Mouse (Mus musculus): ENCODE data around the gene Lcn2.
A peak's percentile ranks its signal among the peaks of the same experiment; 100 is the strongest.

Lcn2 gene

GRCm38 (mm10) chr2:32413936-32414335, 25.9 kb upstream of the Lcn2 start:
- no peak for DNase-seq (ENCODE audit: low spot score)

DNA sequence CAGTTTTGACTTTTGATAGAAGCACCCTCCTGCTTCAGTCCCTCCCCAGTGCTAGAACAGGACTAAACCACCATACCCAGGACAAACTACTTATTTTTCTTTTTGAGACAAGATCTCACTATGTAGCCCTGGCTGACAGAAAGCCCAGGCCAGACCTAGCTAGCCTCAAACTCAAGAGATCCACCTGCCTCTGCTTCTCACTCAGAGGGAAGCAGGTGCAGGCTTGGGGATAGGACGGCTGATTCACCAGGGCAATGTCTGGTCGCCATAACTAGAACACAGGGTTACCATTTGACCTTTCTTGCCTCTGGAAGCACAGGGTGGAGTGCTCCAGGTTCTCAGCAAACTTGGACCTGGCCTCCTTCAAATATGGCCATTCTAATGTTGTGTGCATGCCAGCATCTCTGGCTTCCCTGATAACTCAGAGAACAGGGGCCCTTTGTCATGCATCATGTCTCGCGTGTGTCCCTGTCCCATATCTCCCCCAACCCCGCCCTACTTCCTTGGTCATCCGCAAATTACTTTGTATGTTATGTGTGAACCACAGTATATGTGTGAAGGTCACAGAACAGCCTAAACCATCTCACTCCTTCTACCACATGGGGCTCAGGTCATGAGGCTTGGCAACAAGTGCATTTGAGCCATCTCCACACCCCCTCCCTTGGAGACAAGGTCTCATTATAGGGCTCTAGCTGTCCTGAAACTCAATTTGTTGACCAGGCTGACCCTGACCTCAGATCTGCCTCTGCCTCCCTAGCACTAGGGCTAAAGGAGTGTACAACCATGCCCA, 24.9 kb upstream of the Lcn2 start:
- no peak for DNase-seq (ENCODE audit: low spot score)

GRCm38 (mm10) chr2:32411407-32411806, 23.4 kb upstream of the Lcn2 start:
- no peak for DNase-seq (ENCODE audit: low spot score)

DNA sequence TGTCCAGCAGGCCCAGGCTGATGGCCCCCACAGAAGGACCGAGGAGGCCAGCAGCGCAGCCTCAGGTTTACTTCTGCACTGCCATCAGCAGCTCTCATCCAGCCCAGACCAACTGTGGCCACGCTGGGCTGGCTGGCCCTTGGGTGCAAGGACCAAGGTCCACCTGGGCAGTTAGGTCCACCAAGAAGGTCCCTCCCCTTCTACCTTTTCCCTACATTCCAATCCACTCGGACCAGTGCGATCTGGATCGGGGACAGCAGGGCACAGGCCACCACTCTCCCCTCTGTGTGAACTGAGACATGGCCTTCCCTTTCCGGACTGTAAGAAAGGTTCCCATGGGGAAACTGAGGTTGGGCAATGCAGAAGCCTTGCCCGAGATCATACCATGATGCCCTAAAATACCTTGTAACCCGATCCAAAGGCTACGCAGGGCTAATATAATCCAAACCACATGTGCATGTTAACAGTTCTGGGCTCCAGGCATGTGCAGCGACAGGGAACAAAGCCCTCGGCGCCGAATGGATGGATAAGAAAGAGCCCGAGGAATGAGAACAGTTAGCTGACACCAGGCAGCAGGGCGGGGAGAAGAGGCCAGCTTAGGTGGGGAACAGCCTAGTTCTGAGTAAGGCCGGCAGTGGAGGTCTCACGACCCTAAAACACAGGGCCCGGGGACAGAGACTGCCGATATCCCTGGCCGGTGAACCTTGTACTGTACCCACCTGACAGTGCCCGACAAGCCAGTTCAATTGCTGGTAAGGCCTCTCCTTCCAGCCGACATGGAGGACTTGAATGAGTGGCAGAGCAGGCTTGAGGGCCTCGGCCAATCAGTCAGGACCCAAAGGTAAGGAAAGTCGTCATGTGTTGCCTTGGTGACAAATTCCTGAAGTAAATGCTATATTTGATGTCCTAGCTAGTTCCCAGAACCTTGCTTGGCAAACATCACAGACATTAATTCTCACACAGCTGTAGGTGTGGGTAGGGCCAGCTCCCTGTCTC, 20.7 kb upstream of the Lcn2 start:
- no peak for DNase-seq (ENCODE audit: low spot score)

GRCm38 (mm10) chr2:32407144-32407824, 19.2 kb upstream of the Lcn2 start:
- no peak for DNase-seq (ENCODE audit: low spot score)

- peak; percentile 98 for DNase-seq (ENCODE audit: low spot score)
These were observed 16.6 kb upstream of the Lcn2 start for GRCm38 (mm10) chr2:32404663-32405062.

- DNase-seq (ENCODE audit: low spot score) = no peak
These were observed 8.6 kb upstream of the Lcn2 start for GRCm38 (mm10) chr2:32396695-32397094.

DNA sequence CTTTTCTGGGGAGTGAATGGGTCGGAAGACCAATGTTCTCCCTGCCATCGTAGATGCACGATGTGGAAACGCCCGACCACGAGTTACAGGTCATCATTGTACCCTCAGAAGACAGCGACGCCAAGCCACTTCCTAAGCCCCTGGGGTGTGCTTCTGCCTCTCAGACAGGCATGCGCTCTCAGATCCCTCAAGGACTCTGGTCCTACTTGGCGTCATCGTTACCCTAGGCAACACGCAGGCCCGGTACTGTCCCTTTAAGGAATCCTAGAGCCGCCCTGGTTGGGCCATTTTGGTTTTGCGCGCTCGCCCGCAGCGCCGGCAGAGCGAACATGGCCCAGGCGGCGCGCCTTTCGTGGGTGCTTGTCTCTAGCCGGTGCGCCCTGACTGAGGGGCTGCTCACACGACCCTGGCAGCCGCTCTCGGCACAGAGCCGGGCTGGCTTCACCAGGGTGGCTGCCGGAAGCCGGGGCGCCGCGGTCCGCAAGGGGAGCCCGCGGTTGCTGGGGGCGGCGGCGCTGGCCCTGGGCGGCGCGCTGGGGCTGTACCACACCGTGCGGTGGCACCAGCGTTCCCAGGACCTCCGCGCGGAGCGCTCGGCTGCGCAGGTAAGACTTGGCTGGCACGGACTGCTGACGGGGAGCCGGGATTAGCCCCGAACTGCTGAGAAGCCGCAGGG, 8.0 kb upstream of the Lcn2 start:
- peak; percentile 83 for DNase-seq (ENCODE audit: low spot score)

- peak; percentile 93 for DNase-seq (ENCODE audit: low spot score)
These were observed 7.5 kb upstream of the Lcn2 start, which contains the start of gene Ptges2 for GRCm38 (mm10) chr2:32395484-32395945. Gene Ptges2, plus strand, starts transcription at chr2:32395896.

GRCm38 (mm10) chr2:32394973-32395372, 6.9 kb upstream of the Lcn2 start:
- DNase-seq (ENCODE audit: low spot score) = peak; percentile 59

GRCm38 (mm10) chr2:32392063-32392462, 4.0 kb upstream of the Lcn2 start:
- DNase-seq (ENCODE audit: low spot score) = no peak

DNA sequence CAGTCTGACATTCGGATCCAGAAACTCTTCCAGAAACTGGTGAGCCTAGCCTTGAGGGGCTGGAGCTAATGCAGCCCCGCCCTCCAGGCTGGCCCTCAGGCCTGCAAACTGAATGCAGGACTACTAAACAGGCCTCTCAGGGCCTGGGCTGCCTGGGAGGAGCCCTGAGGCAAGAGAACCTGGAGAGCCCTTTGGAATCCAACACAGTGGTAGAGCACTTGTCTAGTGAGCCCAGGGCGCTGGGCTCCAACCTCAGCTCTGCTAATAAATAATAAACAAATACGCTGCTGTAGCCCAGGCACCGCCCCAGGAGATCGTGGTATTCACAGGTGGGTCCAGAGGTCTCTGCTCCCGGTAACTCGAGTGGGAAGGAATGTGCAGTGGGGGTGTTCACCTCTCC, 2.8 kb upstream of the Lcn2 start:
- no peak for DNase-seq (ENCODE audit: low spot score)

- DNase-seq (ENCODE audit: low spot score) = no peak
These were observed 1.1 kb upstream of the Lcn2 start for GRCm38 (mm10) chr2:32389157-32389556.

DNA sequence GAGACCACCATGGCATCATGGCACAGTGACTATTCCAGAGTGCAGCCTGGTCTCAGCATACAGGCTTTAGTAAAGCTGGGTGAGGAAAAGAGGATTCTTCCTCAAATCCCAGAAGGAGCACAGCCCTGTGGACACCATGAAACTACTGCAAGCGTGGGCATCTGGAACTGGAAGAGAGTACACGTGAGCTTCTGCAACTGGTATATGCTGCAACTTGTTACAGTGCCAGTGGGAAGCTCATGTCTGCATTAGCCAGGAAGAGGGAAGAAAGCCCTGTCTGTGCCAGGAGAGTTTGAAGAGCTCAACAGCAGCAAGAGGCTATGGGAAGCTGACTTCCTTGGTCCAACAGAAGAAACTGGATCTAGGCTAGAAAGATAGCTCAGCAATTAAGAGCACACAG, 5.4 kb downstream of the Lcn2 start:
- DNase-seq (ENCODE audit: low spot score) = no peak

- peak; percentile 97 for DNase-seq (ENCODE audit: low spot score)
These were observed 6.3 kb downstream of the Lcn2 start, which contains the start of gene 1110008P14Rik for GRCm38 (mm10) chr2:32381775-32382223. Gene 1110008P14Rik, minus strand, starts transcription at chr2:32381938.

DNA sequence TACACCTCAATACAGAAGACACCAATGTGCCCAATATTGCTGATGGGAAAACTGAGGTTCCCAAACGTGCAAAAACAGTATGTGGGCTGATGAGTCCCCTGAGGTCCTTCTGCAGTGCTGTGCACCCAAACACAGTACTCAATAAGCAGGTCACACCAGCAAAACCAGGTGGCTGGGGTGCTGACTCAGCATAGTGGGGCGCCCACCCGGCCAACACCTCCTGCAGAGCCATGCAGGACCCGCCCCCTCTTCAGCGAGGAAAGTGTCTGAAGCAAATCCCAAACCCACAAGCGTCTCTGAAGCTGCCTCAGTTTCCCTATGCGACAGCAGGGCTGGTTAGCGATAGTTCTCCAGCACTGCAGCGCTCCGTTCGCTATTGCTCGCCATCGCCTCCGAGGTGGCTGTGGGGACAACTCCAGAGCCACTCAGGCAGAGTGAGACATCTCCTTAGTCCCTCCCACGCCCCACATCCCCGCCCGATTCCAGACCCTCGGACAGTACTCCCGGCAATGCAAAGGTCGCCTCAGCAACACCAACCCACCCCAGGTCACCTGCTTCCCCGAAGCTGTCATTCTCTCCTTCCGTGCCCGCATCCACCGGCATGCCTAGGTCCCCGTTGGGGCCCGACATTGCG, 6.8 kb downstream of the Lcn2 start:
- peak; percentile 28 for DNase-seq (ENCODE audit: low spot score)

GRCm38 (mm10) chr2:32380001-32380500, 8.0 kb downstream of the Lcn2 start:
- DNase-seq (ENCODE audit: low spot score) = no peak

DNA sequence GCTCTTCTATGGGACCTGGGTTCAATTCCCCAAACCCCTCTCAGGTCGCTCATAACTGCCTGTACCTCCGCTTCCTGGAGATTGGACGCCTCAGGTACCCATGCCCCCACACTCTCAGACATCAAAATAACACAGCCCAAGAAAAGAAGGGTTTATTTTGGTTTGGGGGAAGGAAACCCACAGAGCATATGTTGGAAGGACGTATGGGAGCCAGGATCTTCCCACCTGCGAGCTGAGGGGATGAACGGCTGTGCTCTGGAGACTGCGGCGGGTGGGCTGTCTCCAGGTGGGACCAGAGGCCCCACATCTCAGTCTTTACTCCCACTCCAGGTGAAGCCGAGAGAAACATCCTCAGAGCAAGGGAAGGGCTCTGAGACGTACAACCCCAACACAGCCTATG, 11.1 kb downstream of the Lcn2 start:
- no peak for DNase-seq (ENCODE audit: low spot score)

- no peak for DNase-seq (ENCODE audit: low spot score)
These were observed 12.6 kb downstream of the Lcn2 start for GRCm38 (mm10) chr2:32375317-32375940.

DNA sequence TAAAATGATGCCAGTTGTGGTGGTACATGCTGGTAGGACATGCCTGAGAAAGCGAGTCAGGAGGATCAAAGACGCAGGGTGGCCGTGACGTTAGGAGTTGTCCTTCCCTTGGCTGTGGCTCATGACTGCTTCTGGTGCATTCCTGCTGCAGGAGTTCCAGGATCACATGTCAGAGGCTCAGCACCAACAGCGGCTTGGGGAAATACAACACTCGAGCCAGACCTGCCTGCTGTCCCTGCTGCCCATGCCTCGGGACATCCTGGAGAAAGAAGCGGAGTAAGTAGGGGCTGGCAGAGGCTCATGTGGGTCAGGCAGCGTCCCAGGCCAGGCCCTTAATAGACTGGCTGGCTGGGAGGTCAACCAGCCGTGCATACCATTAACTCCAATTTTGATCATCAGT, 13.9 kb downstream of the Lcn2 start:
- DNase-seq (ENCODE audit: low spot score) = no peak

Data from c-Kit-positive CD71-positive TER-119-positive erythroid progenitor cells, embryonic 14.5 days (primary cell).